Mouse (Mus musculus) lung, adult 2 months (tissue): Measurements from ENCODE around the gene Rgl1.

Experiments
- CTCF ChIP-seq: fragments of 200-500 bp; IDR thresholded peaks from 2 replicates; pipeline ENCODE4 v1.5.1; 2011; ENCODE audit warnings: mild to moderate bottlenecking, low read length, control low read depth; ENCODE audit not compliant: insufficient read depth
- POLR2A ChIP-seq: fragments of 200-500 bp; IDR thresholded peaks from 2 replicates; pipeline ENCODE4 v1.6.1; 2011; ENCODE audit warnings: low read depth, mild to moderate bottlenecking, control low read depth, low read length, borderline replicate concordance; ENCODE audit errors: extremely low read depth

DNA sequence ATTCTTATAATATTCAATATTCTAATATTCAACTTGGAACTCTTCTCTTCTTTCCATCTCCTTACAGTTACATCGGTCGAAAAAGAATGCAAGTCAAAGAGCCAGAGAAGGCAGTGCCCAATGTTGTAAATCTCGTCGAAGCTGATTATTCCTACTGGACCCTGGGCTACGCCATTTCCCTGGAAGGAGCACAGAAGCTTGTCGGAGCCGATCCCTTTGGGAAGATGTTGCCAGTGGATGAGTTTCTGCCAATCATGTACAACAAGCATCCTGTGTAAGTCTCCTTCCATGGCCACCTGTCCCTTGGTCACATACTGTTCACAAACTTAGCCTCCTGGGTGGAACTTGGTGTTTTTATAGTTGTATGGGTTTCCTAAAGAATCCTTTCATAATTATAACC lies 259.4 kb downstream of the Rgl1 start:
- TF ChIP-seq POLR2A (no peak), CTCF (no peak)
